Mouse (Mus musculus) MEL (cell line): ENCODE results near the gene E130309D02Rik.

Experiments used
- CTCF ChIP-seq, 3 experiments: IDR thresholded peaks in 2 of 3; conservative IDR thresholded peaks in 1 of 3; 2 replicates each; pipeline ENCODE4 v1.5.1; 2011 to 2012; ENCODE audit warnings: low read length in 3 of 3, low read depth in 2 of 3, mild to moderate bottlenecking in 2 of 3, improper control_type of control experiment in 1 of 3, inconsistent platforms in 1 of 3, mixed read lengths in 1 of 3, moderate library complexity in 1 of 3; ENCODE audit not compliant: control insufficient read depth in 1 of 3, insufficient read depth in 1 of 3, poor library complexity in 1 of 3, severe bottlenecking in 1 of 3
- EP300 ChIP-seq, 2 experiments: IDR thresholded peaks; 2 replicates each; pipeline ENCODE4 v1.6.1; 2011; ENCODE audit warnings: improper control_type of control experiment in 2 of 2, low read length in 2 of 2, low read depth in 1 of 2, mild to moderate bottlenecking in 1 of 2
- GATA1 ChIP-seq: IDR thresholded peaks from 2 replicates; pipeline ENCODE4 v1.6.1; 2011; ENCODE audit warnings: low read depth, low read length, improper control_type of control experiment
- JUND ChIP-seq: IDR thresholded peaks from 2 replicates; pipeline ENCODE4 v1.6.1; 2011; ENCODE audit warnings: low read depth, mild to moderate bottlenecking, improper control_type of control experiment, low read length
- MAX ChIP-seq: IDR thresholded peaks from 2 replicates; pipeline ENCODE4 v1.6.1; 2011; ENCODE audit warnings: low read length, improper control_type of control experiment
- MAZ ChIP-seq: IDR thresholded peaks from 2 replicates; pipeline ENCODE4 v1.6.1; 2012; ENCODE audit warnings: low read depth, mild to moderate bottlenecking, inconsistent platforms, low read length, improper control_type of control experiment
- MYC ChIP-seq: IDR thresholded peaks from 2 replicates; pipeline ENCODE4 v1.6.1; 2011; ENCODE audit warnings: low read depth, mild to moderate bottlenecking, low read length, improper control_type of control experiment, moderate library complexity
- POLR2A ChIP-seq, 2 experiments: IDR thresholded peaks; 2 replicates each; pipeline ENCODE4 v1.6.1; 2011 to 2012; ENCODE audit warnings: low read length in 2 of 2, mild to moderate bottlenecking in 2 of 2, control low read depth in 1 of 2, improper control_type of control experiment in 1 of 2, low read depth in 1 of 2, moderate library complexity in 1 of 2; ENCODE audit not compliant: control insufficient read depth in 1 of 2, insufficient read depth in 1 of 2, poor library complexity in 1 of 2
- SIN3A ChIP-seq: IDR thresholded peaks from 2 replicates; pipeline ENCODE4 v1.6.1; 2012; ENCODE audit warnings: low read length, improper control_type of control experiment, inconsistent platforms
- TBP ChIP-seq: IDR thresholded peaks from 2 replicates; pipeline ENCODE4 v1.8.0; 2011; ENCODE audit warnings: low read depth, low read length, improper control_type of control experiment
- ZC3H11A ChIP-seq: IDR thresholded peaks from 2 replicates; pipeline ENCODE4 v1.6.1; 2012; ENCODE audit warnings: low read depth, mild to moderate bottlenecking, inconsistent platforms, low read length, improper control_type of control experiment
- ZMIZ1 ChIP-seq: IDR thresholded peaks from 2 replicates; pipeline ENCODE4 v1.6.1; 2012; ENCODE audit warnings: low read depth, mild to moderate bottlenecking, inconsistent platforms, low read length, improper control_type of control experiment, moderate library complexity

DNA sequence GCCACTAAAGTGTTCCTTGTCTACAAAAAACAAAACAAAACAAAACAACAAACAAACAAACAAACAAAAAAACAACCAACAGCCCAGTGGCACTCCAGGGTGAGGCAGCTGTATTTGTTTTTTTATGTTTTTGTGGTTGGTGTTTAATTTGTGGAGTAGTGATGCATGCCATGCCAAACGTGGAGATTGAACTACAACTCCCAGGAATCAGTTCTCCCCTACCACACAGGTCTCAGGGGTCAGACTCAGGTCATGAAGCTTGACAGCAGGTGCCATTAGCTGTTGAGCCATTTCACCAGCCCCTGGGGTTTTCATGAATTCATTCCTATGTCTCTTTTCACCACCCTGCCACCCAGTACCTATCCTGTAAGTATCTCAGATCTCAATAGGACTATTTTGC, 49.8 kb downstream of the E130309D02Rik start:
- TF ChIP-seq ZC3H11A = no peak
- TF ChIP-seq CTCF (IDR thresholded peaks at IDR 0.05 in 2 of 3, conservative IDR thresholded peaks at IDR 0.05 in 1 of 3; ENCODE audit: control insufficient read depth in 1 of 3, insufficient read depth in 1 of 3, low read depth in 2 of 3, low read length in 3 of 3, poor library complexity in 1 of 3, severe bottlenecking in 1 of 3) = no peak
- no peak for TF ChIP-seq SIN3A
- TF ChIP-seq JUND = no peak
- no peak for TF ChIP-seq MAX
- no peak for TF ChIP-seq GATA1
- TF ChIP-seq POLR2A (IDR thresholded peaks at IDR 0.05; ENCODE audit: control insufficient read depth in 1 of 2, insufficient read depth in 1 of 2, low read depth in 1 of 2, low read length in 2 of 2, poor library complexity in 1 of 2) = no peak
- TF ChIP-seq TBP = no peak
- TF ChIP-seq MYC = no peak
- TF ChIP-seq EP300 (IDR thresholded peaks at IDR 0.05; ENCODE audit: low read depth in 1 of 2, low read length in 2 of 2) = no peak
- no peak for TF ChIP-seq ZMIZ1
- no peak for TF ChIP-seq MAZ
